Mouse (Mus musculus): ENCODE measurements around the gene 1810062G17Rik.

1810062G17Rik gene

GRCm38 (mm10) chr3:36475532-36476087, at the start of gene 1810062G17Rik, which contains the start of gene Anxa5:
1810062G17Rik (plus strand) TSS chr3:36475937.
Anxa5 (minus strand) TSS chr3:36475894.
- peak; percentile 66 for DNase-seq (ENCODE audit: low read depth, low spot score)

GRCm38 (mm10) chr3:36427386-36427785, 48.4 kb upstream of the 1810062G17Rik start:
- DNase-seq (ENCODE audit: low read depth, low spot score), result no peak

GRCm38 (mm10) chr3:36430360-36430759, 45.4 kb upstream of the 1810062G17Rik start:
- DNase-seq (ENCODE audit: low read depth, low spot score), result no peak

GRCm38 (mm10) chr3:36440280-36440679, 35.5 kb upstream of the 1810062G17Rik start:
- DNase-seq (ENCODE audit: low read depth, low spot score), result no peak

- DNase-seq (ENCODE audit: low read depth, low spot score), result peak; percentile 5
Observed at GRCm38 (mm10) chr3:36442426-36442825, 33.3 kb upstream of the 1810062G17Rik start.

GRCm38 (mm10) chr3:36446041-36446440, 29.7 kb upstream of the 1810062G17Rik start:
- no peak for DNase-seq (ENCODE audit: low read depth, low spot score)

- no peak for DNase-seq (ENCODE audit: low read depth, low spot score)
Observed at GRCm38 (mm10) chr3:36446506-36446905, 29.2 kb upstream of the 1810062G17Rik start.

- no peak for DNase-seq (ENCODE audit: low read depth, low spot score)
Observed at GRCm38 (mm10) chr3:36446918-36447317, 28.8 kb upstream of the 1810062G17Rik start.

- DNase-seq (ENCODE audit: low read depth, low spot score), result no peak
Observed at GRCm38 (mm10) chr3:36449292-36450165, 26.2 kb upstream of the 1810062G17Rik start.

GRCm38 (mm10) chr3:36452502-36452901, 23.2 kb upstream of the 1810062G17Rik start:
- DNase-seq (ENCODE audit: low read depth, low spot score), result no peak

- no peak for DNase-seq (ENCODE audit: low read depth, low spot score)
Observed at GRCm38 (mm10) chr3:36455124-36455523, 20.6 kb upstream of the 1810062G17Rik start.

- DNase-seq (ENCODE audit: low read depth, low spot score), result no peak
Observed at GRCm38 (mm10) chr3:36455566-36455965, 20.2 kb upstream of the 1810062G17Rik start.

GRCm38 (mm10) chr3:36460717-36461116, 15.0 kb upstream of the 1810062G17Rik start:
- DNase-seq (ENCODE audit: low read depth, low spot score), result no peak

GRCm38 (mm10) chr3:36461819-36462218, 13.9 kb upstream of the 1810062G17Rik start:
- DNase-seq (ENCODE audit: low read depth, low spot score), result no peak

GRCm38 (mm10) chr3:36462348-36462747, 13.4 kb upstream of the 1810062G17Rik start:
- no peak for DNase-seq (ENCODE audit: low read depth, low spot score)

GRCm38 (mm10) chr3:36465538-36465937, 10.2 kb upstream of the 1810062G17Rik start:
- no peak for DNase-seq (ENCODE audit: low read depth, low spot score)

- DNase-seq (ENCODE audit: low read depth, low spot score), result no peak
Observed at GRCm38 (mm10) chr3:36467632-36468031, 8.1 kb upstream of the 1810062G17Rik start.

- no peak for DNase-seq (ENCODE audit: low read depth, low spot score)
Observed at GRCm38 (mm10) chr3:36468871-36469270, 6.9 kb upstream of the 1810062G17Rik start.

- DNase-seq (ENCODE audit: low read depth, low spot score), result no peak
Observed at GRCm38 (mm10) chr3:36471856-36472255, 3.9 kb upstream of the 1810062G17Rik start.

- DNase-seq (ENCODE audit: low read depth, low spot score), result no peak
Observed at GRCm38 (mm10) chr3:36473222-36473621, 2.5 kb upstream of the 1810062G17Rik start.

GRCm38 (mm10) chr3:36474421-36474820, 1.3 kb upstream of the 1810062G17Rik start:
- no peak for DNase-seq (ENCODE audit: low read depth, low spot score)

- no peak for DNase-seq (ENCODE audit: low read depth, low spot score)
Observed at GRCm38 (mm10) chr3:36474938-36475483, 726 bp upstream of the 1810062G17Rik start.
